Mouse (Mus musculus) natural killer cell, adult 2 months (primary cell): Measurements from ENCODE around the gene Ndufc1.
"Not testable (repeated sequence)": the region's sequence is repeated elsewhere in the genome, so short reads cannot be mapped to it uniquely, and the experiment has no call there.

Source experiments
- DNase-seq, 2 experiments: peaks; one replicate each; pipeline ENCODE4 v3.0.0; 2022; ENCODE audit warnings: low spot score in 2 of 2

Ndufc1 gene

DNA sequence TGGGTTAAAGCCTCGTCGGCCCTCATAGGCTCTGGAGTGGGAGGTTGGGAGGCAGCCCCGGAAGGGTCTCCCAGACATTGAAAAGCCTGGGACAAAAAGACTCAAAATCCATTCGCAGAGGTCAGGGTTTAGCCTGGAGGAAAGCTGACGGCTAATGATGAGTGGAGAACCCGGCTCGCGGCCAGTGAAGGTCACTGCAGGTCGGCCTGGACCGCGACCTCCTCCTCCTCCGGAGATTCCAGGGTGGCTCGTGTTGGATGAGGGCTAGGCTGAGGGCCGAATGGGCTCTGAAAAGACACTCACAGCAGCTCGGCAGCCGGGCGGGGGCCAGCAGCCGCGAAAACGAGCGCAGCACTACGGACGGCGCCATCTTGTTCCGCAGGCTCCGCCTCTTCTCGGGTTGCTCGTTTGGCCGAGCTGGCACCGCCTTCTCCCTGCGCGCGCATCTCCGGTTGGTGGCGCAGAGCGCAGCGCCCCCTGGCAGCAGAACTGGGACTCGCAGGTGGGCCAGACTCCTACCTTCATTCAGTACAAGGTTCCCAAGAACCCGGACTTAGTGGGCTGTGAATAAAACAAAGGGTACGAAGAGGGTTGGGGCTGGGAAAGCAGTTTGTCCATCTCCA lies at the start of gene Ndufc1:
TSS of gene Ndufc1 (minus strand) at position 428 of the 623 bp plus-strand sequence.
- DNase-seq, result peak; percentile 95 to 97

DNA sequence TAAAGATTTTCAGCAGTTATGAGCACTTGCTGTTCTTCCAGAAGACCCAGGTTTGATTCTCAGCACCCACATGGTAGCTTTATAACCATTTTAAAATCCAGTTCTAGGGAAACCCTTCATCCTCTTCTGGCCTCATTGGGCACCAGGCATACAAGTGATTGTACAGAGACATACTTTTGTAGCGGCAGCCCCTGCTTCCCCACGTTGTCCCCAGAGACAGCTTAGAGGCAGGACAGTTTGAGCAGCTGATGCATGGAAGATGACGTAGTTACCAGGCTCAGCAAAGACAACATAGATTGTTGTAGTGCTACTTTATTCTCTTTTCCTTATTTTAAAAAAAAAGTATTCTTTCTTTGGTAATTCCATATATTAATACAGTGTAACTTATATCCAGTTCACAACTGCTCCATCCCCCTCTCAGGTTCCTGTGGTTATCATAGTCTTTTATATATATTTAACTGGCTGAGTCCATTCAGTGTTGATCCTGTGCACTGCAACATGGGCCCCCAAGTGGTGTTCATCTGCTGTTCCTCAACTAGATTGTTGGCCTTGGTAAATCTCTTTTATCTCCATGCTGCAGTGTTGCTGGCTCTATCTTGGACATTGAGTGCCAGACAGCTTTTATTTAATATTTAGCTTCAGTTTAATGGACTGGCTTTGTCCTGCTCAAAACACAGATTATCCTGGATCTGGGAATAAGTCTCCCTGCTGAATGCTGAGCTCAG lies 26.2 kb upstream of the Ndufc1 start:
- DNase-seq, result peak in 1 of 2 experiments; percentile 30

DNA sequence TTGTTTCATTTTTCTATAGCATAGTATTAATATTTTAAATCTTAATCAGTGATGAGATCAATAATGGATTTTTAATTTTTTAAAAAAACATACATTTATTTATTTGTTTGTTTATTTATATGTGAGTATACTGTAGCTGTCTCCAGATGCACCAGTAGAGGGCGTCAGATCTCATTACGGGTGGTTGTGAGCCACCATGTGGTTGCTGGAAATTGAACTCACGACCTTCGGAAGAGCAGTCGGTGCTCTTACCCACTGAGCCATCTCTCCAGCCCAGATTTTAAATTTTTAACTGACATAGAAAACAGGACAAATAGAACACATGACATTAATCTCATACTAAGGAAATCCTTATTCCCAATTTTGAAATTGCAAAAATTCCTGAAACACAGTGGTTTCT lies 25.6 kb upstream of the Ndufc1 start:
- DNase-seq, result not testable (repeated sequence)

DNA sequence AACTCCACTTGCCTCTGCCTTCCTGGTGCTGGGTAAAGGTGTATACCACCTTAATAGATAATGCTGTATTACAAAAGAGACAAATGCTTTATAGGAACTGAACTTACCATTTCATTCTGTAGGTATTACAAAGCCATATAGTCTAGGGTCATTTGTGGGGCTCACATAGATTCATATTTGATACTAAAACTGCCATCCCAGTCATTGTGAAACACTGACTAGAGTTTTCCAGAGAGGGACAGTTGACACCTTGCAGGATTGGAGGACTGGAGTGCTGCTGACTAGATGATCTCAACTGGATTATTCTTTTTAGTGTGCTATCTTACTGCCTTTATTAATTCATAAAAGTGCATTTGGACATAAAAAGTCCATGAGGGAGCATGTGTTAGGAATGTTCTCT lies 16.6 kb upstream of the Ndufc1 start:
- no peak for DNase-seq

DNA sequence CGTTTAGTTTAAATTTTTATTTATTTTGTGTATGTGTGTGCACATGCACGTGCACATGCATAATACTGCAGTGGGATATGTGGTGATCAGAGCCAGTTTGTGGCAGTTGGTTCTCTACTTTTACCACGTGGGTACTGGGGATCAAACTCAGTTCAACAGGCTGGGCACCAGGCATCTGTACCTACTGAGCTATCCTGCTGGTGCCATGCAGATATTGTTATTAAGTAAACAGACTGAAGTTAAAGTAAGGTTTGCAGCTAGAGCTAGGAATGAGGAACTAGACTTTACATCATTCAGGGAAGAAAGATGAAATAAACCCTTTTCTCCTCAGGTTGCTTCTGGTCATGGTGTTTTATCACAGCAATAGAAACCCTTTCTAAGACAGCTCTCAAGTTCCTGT lies 13.1 kb upstream of the Ndufc1 start:
- no peak for DNase-seq

DNA sequence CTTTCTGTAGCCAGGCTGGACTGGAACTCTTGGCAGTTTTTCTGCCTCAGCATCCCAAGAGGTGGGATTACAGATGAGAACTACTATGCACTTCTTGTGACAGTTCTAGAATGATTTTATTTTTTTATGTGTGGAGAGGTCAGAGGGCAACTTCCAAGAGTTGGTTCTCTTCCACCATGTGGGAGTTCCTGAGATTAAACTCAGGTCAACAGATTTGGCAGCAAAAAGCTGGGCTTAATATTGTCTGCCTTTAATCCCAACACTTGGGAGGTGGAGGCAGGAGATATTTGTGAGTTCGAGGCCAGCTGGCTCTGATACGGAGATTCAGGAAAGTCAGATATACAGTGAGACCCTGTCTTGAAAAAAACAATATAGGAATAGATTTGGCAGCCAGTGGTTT lies 9.2 kb upstream of the Ndufc1 start:
- DNase-seq, result no peak

DNA sequence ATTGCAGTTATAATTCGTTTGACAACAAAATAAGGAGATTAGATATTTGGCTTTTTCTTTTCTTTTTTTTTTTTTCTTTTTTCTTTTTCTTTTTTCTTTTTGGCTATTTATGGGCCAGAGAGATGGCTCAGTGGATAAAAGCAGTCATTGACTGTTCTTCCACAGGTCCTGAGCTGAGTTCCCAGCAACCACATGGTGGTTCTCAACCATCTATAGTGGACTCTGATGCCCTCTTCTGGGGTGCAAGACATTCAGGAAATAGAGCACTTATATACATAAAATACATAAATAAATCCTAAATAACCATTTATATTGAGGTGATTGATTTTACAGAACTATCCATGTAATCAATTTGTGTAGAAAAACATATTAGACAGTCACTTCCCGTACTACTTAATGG lies 8.7 kb upstream of the Ndufc1 start:
- no peak for DNase-seq

DNA sequence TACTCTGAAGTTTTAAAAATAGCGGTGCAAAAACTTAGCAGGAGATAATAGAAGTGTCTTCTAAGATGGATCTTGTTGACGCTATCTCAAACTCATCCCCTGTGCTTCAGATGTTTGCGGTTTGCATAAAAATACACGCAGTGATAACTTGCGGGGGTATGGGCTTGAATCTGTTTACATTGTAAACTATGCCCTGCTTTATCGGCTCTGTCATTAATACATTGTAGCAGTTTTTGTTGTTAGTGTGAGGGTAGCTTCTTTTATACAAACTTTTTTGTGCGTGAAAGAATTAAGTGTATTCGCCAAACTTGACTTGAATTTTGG lies 8.3 kb upstream of the Ndufc1 start:
- no peak for DNase-seq

DNA sequence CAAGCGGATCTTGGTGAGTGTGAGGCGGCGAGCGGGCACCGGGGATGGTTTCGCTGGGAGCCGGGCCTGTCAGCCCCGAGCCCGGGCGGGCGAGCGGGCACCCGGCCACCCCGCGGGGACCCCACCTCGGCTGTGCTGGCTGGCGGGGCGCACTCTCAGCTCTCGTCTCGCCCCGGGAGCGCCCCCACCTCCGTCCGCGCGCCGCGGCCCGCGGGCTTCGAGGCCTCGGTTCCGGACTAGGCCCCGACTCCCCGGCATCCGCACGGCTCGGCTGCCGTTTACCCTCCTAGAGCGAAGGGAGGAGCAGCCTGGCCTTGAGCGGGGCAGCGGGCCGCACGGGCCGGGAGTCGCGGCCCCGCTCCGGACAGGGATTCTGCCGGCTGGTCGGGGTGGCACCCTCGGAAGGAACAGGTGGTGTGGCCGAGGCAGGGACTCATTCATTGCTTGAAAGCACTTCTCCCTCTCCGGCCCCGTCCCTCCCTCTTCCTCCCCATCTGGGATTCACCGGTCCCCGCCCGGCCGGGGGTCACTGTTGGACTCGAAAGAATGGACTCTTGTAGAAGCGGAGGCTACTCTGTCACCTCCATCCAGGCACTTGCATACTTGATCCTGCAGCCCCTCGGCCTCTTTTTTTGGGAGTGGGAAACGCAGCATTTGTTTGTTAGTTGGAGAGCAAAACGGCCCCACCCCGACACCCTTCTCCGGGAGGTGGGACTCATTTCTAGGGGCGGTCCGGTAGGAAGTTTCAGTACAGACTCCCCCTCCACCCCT lies 7.8 kb upstream of the Ndufc1 start:
- DNase-seq, result peak; percentile 42 to 47

DNA sequence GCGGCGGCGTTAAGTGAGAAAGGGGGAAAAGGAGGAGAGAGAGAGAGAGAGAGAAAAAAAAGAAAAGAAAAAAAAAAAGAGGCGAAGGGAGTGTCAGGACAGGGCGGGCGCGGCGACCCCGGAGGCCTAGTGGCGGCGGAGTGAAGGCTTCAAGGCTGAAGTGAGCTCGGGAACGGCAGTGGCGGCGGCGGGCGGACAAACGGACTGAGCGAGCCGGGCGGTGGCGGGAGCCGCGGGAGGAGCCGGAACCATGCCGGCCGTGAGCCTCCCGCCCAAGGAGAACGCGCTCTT lies 7.2 kb upstream of the Ndufc1 start:
- DNase-seq, result no peak

DNA sequence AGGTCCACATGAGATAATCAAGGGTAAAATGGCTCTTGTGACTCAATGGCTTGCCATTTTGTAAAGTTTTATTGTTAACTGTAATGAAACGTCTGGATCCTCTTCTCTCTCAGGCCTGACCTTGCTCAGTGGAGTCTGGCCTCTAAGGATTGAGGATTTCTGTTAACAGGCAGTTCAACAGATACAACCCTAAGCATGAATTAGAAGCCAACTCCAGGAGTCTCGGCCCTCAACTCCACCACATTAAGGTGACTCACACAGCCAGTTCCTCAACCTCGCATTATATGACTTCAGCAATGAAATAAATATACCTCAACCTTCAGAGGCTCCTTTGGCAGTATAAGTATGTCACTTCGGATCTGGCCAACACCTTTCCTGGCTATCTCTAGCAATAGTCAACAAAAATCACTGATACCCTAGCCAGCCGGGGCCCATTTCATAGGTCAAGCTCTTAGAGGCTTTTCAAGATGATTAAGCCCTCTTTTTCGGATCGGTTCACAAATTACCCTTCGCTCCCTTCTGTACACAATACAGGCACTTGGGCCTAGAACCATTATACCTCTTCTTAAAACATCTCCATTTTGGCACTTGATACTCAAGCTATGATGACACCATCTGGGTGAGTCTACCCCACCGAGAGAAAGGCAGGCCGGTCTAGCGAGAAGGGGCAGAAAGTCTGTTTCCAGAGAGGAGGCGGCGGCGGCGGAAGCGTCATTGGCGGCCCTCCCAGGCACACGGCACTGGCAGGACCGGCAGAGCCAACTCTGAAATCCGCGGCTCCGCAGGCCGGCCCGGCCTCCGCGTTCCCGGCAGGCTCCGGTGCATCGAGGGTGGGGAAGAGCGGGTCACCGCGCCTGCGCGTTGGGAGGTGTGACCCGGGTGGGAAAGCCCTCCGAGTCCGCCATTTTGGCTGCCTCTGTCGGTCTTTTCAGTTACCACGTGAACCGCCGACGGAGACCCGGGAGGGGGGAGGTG lies 6.6 kb upstream of the Ndufc1 start, which contains the start of gene Naa15:
TSS of gene Naa15 (plus strand) at position 51 of the 975 bp plus-strand sequence.
- peak; percentile 90 to 93 for DNase-seq

DNA sequence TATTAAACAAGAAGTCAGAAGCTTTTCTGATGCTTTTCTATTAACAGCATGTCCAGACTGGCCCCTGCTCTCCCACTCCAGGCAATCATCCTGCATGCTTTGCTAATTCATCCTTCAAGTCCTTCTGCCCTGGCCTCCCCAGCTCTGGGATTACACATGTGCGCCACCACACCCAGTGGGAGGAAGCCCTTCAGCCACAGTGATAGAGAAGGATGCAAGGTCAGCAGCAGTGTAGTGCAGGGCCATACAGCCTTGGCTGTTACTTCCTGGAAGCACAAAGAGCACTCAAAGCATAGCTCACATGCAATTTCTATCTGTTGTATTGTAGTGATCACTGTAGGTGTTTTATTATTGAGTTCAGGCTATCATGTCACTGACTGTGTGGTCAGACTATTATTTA lies 4.5 kb upstream of the Ndufc1 start:
- DNase-seq, result no peak

DNA sequence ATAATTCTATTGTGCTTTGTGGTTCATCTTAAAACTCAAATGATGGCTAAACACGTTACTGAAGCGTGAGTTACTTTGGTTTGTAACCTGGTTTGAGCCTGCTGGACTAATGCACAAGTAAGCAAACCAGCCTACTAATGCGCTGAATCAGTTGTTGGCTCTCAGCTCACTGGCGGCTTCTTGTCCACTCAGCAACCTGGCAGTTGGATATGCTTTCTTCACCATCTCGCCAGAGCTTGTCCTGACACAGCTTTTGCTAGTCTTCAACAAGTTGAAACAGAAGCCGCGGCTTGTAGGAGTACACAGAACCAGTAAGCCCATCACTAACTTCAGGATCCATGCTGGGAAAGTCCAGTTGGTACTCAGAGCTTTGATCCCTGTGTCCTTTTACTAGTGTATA lies 3.7 kb upstream of the Ndufc1 start:
- no peak for DNase-seq

DNA sequence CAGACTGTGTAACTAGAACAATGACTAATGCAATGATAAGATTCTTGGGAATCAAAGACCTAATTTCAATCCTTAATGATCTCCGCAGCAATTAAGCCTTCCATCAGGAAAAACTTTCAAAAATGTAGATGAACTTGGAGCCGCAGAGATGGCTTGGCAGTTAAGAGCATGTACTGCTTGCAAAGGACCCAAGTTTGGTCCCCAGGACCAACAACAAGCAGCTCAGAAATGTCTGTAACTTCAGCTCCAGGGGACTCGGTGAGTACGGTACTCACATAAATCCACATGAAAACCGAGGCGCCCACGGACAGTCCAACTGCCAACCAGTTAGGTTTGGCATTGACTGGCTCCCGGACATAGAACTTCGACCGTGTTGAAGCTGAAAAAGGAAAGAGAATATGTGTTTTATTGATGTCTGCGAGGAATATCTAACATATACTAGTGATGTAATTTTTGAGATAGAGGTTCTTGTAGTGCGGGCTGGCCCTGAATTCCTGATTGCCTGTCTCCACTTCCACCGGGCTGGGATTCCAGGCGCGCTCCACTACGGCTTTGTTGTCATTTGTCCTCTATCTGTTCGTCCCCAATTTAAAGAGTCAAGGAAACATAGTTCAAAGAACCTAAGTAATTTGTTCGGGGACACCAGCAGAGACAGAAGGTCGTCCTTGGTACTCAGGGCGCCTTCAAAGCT lies 773 bp downstream of the Ndufc1 start:
- no peak for DNase-seq

DNA sequence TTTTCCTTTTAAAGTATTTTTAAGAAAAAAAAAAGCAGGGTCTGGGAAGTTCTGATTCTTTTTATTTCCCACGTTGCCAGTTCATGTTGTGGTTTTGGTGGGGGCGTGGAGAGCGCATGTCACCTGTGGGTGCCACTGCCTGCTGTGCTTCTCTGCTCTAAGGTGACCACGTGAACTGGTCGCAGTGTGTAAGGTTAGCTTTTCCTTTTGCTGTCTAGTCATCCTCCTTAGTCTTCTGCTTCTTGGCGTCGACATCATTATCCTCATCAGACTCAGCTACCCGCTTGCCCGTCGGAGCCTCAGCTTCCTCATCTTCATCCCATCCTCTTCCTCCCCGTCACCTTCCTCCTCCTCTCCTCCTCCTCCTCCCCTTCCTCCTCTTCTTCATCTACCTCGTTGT lies 6.2 kb downstream of the Ndufc1 start:
- DNase-seq, result no peak

DNA sequence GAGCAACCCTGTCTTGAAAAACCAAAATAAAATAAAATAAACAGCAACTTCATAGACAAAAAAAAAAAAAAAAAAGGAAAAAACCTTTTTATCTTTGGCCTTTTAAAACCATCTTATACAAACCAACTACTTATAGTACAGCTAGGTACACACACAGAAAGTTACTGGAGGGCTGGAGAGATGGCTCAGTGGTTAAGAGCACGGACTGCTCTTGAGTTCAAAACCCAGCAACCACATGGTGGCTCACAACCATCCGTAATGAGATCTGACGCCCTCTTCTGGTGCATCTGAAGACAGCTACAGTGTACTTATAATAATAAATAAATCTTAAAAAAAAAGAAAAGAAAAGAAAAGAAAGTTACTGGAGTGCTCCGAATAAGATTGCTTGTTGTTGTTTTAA lies 6.7 kb downstream of the Ndufc1 start:
- DNase-seq, result not testable (repeated sequence)

DNA sequence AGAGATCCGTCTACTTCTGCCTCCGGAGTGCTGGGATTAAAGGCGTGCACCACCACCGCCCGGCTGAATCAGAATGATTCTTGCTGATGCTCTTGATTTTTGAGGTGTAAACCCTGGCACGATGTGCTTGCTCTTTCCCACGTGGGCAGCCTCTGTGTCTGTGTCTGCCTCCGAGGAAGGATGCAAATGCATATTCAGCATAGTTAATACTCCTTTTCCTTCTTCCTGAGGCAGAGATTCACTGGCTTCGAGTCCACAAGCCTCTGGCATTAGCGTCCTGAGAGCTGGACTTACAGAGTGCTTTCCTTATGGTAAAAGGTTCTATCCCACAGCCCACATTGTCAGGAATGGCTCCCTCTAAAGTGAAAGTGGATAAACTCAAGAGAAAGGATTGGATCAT lies 8.1 kb downstream of the Ndufc1 start:
- DNase-seq, result no peak

DNA sequence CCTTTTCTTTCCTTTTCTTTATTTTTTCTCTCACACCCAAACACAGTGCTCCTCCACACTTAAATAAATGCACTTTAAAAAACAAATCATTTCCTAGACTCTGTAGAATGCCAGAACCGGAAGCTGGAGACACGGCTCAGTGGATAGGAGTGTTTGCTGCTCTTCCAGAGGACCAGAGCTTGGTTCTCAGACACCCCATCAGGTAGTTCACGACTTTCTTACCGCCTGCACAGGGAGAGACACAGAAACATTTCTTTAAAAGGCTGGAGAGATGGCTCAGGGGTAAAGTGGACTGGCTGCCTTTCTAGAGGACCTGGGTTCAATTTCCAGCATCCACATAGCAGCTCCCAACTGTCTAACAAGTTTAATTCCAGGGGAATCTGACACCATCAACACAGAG lies 9.3 kb downstream of the Ndufc1 start:
- DNase-seq, result no peak

DNA sequence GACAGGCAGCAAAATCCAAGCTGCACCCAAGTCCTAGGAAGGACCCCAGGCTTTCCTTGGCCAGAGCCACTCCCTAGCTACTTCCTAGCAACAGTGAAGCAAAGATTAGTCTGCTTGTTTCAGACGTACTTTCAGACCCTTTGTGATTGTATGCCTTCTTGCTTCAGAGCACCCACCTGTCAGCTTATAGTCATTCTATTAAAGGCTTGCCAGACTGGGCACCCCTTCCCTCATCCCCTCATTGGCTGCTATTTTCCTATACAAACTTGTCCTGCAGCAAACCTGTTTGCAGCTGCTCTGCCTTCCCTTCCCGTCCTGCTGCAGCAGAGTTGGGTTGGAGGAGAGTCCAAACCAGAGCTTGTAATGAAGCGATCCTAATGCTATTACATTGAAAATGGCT lies 10.1 kb downstream of the Ndufc1 start:
- no peak for DNase-seq

DNA sequence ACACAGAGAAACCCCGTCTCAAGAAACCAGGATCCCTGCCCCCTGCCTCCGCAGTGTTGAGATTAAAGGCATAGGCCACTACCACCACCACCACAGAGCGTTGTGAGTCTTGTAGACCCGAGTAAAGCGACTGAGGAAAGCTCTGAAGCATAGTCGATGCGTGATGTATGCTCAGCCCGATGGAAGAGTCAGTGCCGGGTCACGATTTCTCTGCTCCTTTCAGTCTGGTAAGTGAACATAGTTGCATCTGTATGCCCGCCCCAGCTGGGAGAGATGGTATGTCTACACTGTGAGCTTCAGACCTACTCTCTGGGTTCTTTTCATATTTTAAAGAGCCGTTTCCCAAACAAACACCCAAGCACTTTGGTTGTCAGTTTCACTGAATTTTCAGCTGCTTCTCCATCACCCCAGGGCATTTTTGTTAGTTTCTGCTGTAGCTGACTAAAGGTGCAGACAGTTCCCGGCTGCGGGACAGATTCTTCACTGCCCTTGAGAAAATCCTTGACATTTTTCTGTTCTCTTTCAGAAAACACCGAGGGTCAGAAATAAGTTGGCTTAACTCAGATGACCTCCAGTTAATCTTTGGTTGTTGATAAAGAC lies 11.0 kb downstream of the Ndufc1 start:
- DNase-seq, result no peak
